Mouse (Mus musculus) heart, adult 2 months (tissue): ENCODE measurements around the gene Gpi1.

Source experiments
- CTCF ChIP-seq: fragments of 200-600 bp; IDR thresholded peaks from 2 replicates; pipeline ENCODE4 v1.8.1; 2022; ENCODE audit warnings: antibody characterized with exemption, mild to moderate bottlenecking, moderate library complexity
- EP300 ChIP-seq: fragments of 200-500 bp; IDR thresholded peaks from 2 replicates; pipeline ENCODE4 v1.6.1; 2011; ENCODE audit warnings: low read depth, low read length, control low read depth; ENCODE audit not compliant: insufficient read depth
- POLR2A ChIP-seq: fragments of 200-500 bp; IDR thresholded peaks from 2 replicates; pipeline ENCODE4 v1.6.1; 2011; ENCODE audit warnings: mild to moderate bottlenecking, low read depth, low read length, control low read depth; ENCODE audit not compliant: insufficient read depth

DNA sequence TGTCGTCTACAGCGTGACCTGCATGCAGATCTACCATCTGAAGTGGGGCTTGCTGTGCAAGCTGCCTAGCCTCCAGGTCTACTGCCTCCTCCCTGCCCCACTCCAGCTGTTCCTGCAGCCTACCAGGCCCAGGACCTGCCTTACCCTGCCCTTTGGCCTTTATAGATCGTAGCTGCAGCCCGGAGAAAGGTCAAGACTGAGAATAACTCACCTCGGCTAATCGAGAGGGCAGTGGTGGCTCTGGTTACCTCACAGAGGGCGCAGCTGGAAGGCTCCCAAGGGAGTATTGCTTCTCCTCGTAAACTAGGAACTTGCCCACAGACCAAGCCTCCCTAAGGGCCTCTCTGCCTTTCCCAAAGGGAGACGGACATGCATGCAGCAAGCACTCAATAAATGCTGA lies 14.7 kb downstream of the Gpi1 start:
- TF ChIP-seq POLR2A (no peak), EP300 (no peak), CTCF (no peak)
